Mouse (Mus musculus) hindbrain, embryonic 10.5 days (tissue): ENCODE measurements around the gene Lasp1. TPM values are rescaled to one million over a fixed set of nuclear protein-coding genes. Genes with fewer than 3 reads are reported as not detected.
"Not testable (repeated sequence)": the region's sequence is repeated elsewhere in the genome, so short reads cannot be mapped to it uniquely, and the experiment has no call there.

ENCODE experiments used
- DNase-seq: peaks from one replicate; pipeline ENCODE4 v3.0.0-alpha.2; 2017; ENCODE audit warnings: low spot score
- H3K27ac ChIP-seq: fragments of 300-500 bp; sonication (generic); 2 replicates; pipeline ENCODE4 v1.5.1; 2016; ENCODE audit warnings: mild to moderate bottlenecking, moderate library complexity
- H3K27me3 ChIP-seq: fragments of 300-500 bp; sonication (generic); 2 replicates; pipeline ENCODE4 v1.6.1; 2016; ENCODE audit warnings: mild to moderate bottlenecking; ENCODE audit not compliant: poor library complexity, insufficient read depth, severe bottlenecking
- H3K36me3 ChIP-seq: fragments of 300-500 bp; sonication (generic); 2 replicates; pipeline ENCODE4 v1.6.1; 2016; ENCODE audit warnings: mild to moderate bottlenecking, moderate library complexity
- H3K4me1 ChIP-seq: fragments of 300-500 bp; sonication (generic); replicated peaks from 2 replicates; pipeline ENCODE4 v1.6.1; 2016; ENCODE audit warnings: mild to moderate bottlenecking
- H3K4me3 ChIP-seq: fragments of 300-500 bp; sonication (generic); 2 replicates; pipeline ENCODE4 v1.5.1; 2016; ENCODE audit warnings: mild to moderate bottlenecking, moderate library complexity
- H3K9me3 ChIP-seq: fragments of 300-500 bp; sonication (generic); 2 replicates; pipeline ENCODE4 v1.6.1; 2016; ENCODE audit warnings: mild to moderate bottlenecking, moderate library complexity
- WGBS: fragments of 180-500 bp; shearing (Covaris S2); methylation state at CpG from one replicate; pipeline ENCODE4 v1.1.7; 2016; 5-methylcytosine and 5-hydroxymethylcytosine counted together
- polyA plus RNA-seq: library from polyadenylated mRNA; unstranded; fragments of >200 nt; fragmentation: Nextera tagmentation; extraction: Ambion mirVana; gene quantifications from 2 replicates; pipeline ENCODE4 v1.2.1, GENCODE M21; 2016

Lasp1 gene
- polyA plus RNA-seq, 1 experiment from 2014 or later = 90.1 TPM

GRCm38 (mm10) chr11:97778918-97779317, 19.9 kb upstream of the Lasp1 start:
- no peak for DNase-seq
- 92% methylated on average over 1 of the region's 1 CpGs for WGBS
- peaks cover 37% of the 10 kb centered on the region for H3K4me1 ChIP-seq
- H3K9me3 ChIP-seq = no peaks in the 10 kb centered on the region
- no peaks in the 10 kb centered on the region for H3K27me3 ChIP-seq
- H3K4me3 ChIP-seq = no peak overlapping the region
- H3K27ac ChIP-seq = no peak overlapping the region
- peaks cover 66% of the 10 kb centered on the region for H3K36me3 ChIP-seq

- H3K9me3 ChIP-seq = no peaks in the 10 kb centered on the region
- WGBS = 79% methylated on average over 2 of the region's 2 CpGs
- H3K4me3 ChIP-seq = peak overlapping the region; percentile 99
- peaks cover 64% of the 10 kb centered on the region for H3K36me3 ChIP-seq
- no peak overlapping the region for H3K27ac ChIP-seq
- DNase-seq = no peak
- H3K27me3 ChIP-seq = no peaks in the 10 kb centered on the region
- peaks cover 37% of the 10 kb centered on the region for H3K4me1 ChIP-seq
These were observed 18.7 kb upstream of the Lasp1 start for GRCm38 (mm10) chr11:97779968-97780701.

- no peaks in the 10 kb centered on the region for H3K27me3 ChIP-seq
- no peaks in the 10 kb centered on the region for H3K9me3 ChIP-seq
- peak overlapping the region; percentile 99 for H3K27ac ChIP-seq
- peaks cover 51% of the 10 kb centered on the region for H3K36me3 ChIP-seq
- H3K4me1 ChIP-seq = peaks cover 24% of the 10 kb centered on the region
- DNase-seq = no peak
- 2% methylated on average over 11 of the region's 11 CpGs for WGBS
- peak overlapping the region; percentile 99 for H3K4me3 ChIP-seq
These were observed 17.3 kb upstream of the Lasp1 start for GRCm38 (mm10) chr11:97781478-97781831.

- H3K36me3 ChIP-seq = peaks cover 46% of the 10 kb centered on the region
- H3K9me3 ChIP-seq = no peaks in the 10 kb centered on the region
- peak within 1 kb of the TSS; percentile 99 for H3K4me3 ChIP-seq
- no peaks in the 10 kb centered on the region for H3K27me3 ChIP-seq
- peak within 1 kb of the TSS; percentile 99 for H3K27ac ChIP-seq
- peak; percentile 98 for DNase-seq
- peaks cover 24% of the 10 kb centered on the region for H3K4me1 ChIP-seq
- under 1% methylated on average over 67 of the region's 67 CpGs for WGBS
These were observed 16.8 kb upstream of the Lasp1 start, which contains the start of gene Rpl23 for GRCm38 (mm10) chr11:97781832-97782563. TSS of gene Rpl23 (minus strand) at chr11:97782437.

GRCm38 (mm10) chr11:97782564-97782895, 16.3 kb upstream of the Lasp1 start:
- no peak for DNase-seq
- no peaks in the 10 kb centered on the region for H3K27me3 ChIP-seq
- peaks cover 40% of the 10 kb centered on the region for H3K36me3 ChIP-seq
- H3K9me3 ChIP-seq = no peaks in the 10 kb centered on the region
- H3K4me1 ChIP-seq = peaks cover 24% of the 10 kb centered on the region
- WGBS = under 1% methylated on average over 10 of the region's 10 CpGs
- H3K4me3 ChIP-seq = peak overlapping the region; percentile 99
- H3K27ac ChIP-seq = peak overlapping the region; percentile 99

- peaks cover 4% of the 10 kb centered on the region for H3K4me1 ChIP-seq
- no peaks in the 10 kb centered on the region for H3K9me3 ChIP-seq
- 89% methylated on average over 3 of the region's 3 CpGs for WGBS
- H3K27ac ChIP-seq = no peak overlapping the region
- no peaks in the 10 kb centered on the region for H3K36me3 ChIP-seq
- no peaks in the 10 kb centered on the region for H3K27me3 ChIP-seq
- DNase-seq = no peak
- H3K4me3 ChIP-seq = no peak overlapping the region
These were observed 10.8 kb upstream of the Lasp1 start for GRCm38 (mm10) chr11:97787961-97788360.

GRCm38 (mm10) chr11:97789727-97790126, 9.1 kb upstream of the Lasp1 start:
- H3K36me3 ChIP-seq = no peaks in the 10 kb centered on the region
- WGBS = 88% methylated on average over 5 of the region's 5 CpGs
- H3K27ac ChIP-seq = no peak overlapping the region
- no peak for DNase-seq
- H3K27me3 ChIP-seq = no peaks in the 10 kb centered on the region
- no peaks in the 10 kb centered on the region for H3K9me3 ChIP-seq
- H3K4me3 ChIP-seq = no peak overlapping the region
- no peaks in the 10 kb centered on the region for H3K4me1 ChIP-seq

- WGBS = 80% methylated on average over 2 of the region's 2 CpGs
- H3K4me3 ChIP-seq, H3K9me3 ChIP-seq, H3K4me1 ChIP-seq, H3K27ac ChIP-seq, H3K27me3 ChIP-seq, DNase-seq, H3K36me3 ChIP-seq: not testable (repeated sequence)
These were observed 7.9 kb upstream of the Lasp1 start for GRCm38 (mm10) chr11:97790778-97791438.

- H3K27ac ChIP-seq = no peak overlapping the region
- H3K9me3 ChIP-seq = no peaks in the 10 kb centered on the region
- WGBS = 16% methylated on average over 2 of the region's 2 CpGs
- no peak for DNase-seq
- no peak overlapping the region for H3K4me3 ChIP-seq
- no peaks in the 10 kb centered on the region for H3K36me3 ChIP-seq
- no peaks in the 10 kb centered on the region for H3K27me3 ChIP-seq
- peaks cover 6% of the 10 kb centered on the region for H3K4me1 ChIP-seq
These were observed 5.6 kb upstream of the Lasp1 start for GRCm38 (mm10) chr11:97793165-97793564.

GRCm38 (mm10) chr11:97796910-97797309, 1.9 kb upstream of the Lasp1 start:
- WGBS = 5% methylated on average over 6 of the region's 6 CpGs
- no peaks in the 10 kb centered on the region for H3K9me3 ChIP-seq
- peaks cover 30% of the 10 kb centered on the region for H3K4me1 ChIP-seq
- no peak overlapping the region for H3K4me3 ChIP-seq
- no peak overlapping the region for H3K27ac ChIP-seq
- no peak for DNase-seq
- no peaks in the 10 kb centered on the region for H3K27me3 ChIP-seq
- H3K36me3 ChIP-seq = no peaks in the 10 kb centered on the region

- Histone ChIP-seq H3K27me3 (no peaks in the 10 kb centered on the region), H3K4me1 (peaks cover 36% of the 10 kb centered on the region), H3K36me3 (no peaks in the 10 kb centered on the region), H3K27ac (no peak overlapping the region), H3K9me3 (no peaks in the 10 kb centered on the region), H3K4me3 (peak overlapping the region; percentile 24; the same call in 1 of the 2 replicates)
- DNase-seq = no peak
- WGBS = 60% methylated on average over 15 of the region's 15 CpGs
These were observed 1.3 kb upstream of the Lasp1 start for GRCm38 (mm10) chr11:97797369-97798082.

GRCm38 (mm10) chr11:97798083-97798435, 741 bp upstream of the Lasp1 start:
- H3K27me3 ChIP-seq = no peaks in the 10 kb centered on the region
- no peaks in the 10 kb centered on the region for H3K9me3 ChIP-seq
- 32% methylated on average over 8 of the region's 8 CpGs for WGBS
- H3K4me3 ChIP-seq = peak overlapping the region; percentile 85
- no peak overlapping the region for H3K27ac ChIP-seq
- H3K4me1 ChIP-seq = peaks cover 39% of the 10 kb centered on the region
- no peaks in the 10 kb centered on the region for H3K36me3 ChIP-seq
- DNase-seq = no peak
